Mouse (Mus musculus): Measurements from ENCODE around the gene Cog2.

Gene Cog2

DNA sequence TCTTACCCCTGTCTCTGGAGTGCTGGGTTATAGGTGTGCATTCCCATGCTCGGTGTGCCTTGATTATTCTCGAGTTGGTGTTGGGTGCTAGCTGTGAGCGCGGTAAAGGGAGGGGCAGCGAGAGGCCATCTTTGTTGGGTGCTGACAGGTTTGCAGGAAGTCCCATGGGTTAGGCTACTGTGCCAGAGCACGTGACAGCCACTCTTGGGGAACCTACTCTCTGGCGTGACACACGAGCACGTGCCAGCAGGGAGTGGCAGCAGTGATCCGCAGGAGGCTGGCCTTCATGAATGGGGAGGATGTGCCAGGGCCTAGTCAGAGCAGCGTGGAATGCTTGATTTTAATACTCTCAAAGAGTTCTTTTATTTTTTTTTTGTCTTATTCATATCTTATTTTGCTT is 5.7 kb downstream of the Cog2 start:
- TF ChIP-seq NANOG (IDR thresholded peaks at IDR 0.05; ENCODE audit: borderline replicate concordance, low read length) = no peak
- TF ChIP-seq CTCF (conservative IDR thresholded peaks at IDR 0.05; ENCODE audit: low read length) = no peak
- no peak for TF ChIP-seq POU5F1 (IDR thresholded peaks at IDR 0.05; ENCODE audit: borderline replicate concordance, low read length)
- no peak overlapping the region for H3K4me3 ChIP-seq (replicated peaks; ENCODE audit: low read length)
- peaks cover 70% of the 10 kb centered on the region for H3K4me1 ChIP-seq (replicated peaks; ENCODE audit: low read depth, low read length)
- no peaks in the 10 kb centered on the region for H3K9me3 ChIP-seq (ENCODE audit: low read length)
- no peaks in the 10 kb centered on the region for H3K27me3 ChIP-seq (ENCODE audit: insufficient read depth, low read length)
- H3K36me3 ChIP-seq (ENCODE audit: insufficient read depth, low read length) = peaks cover 74% of the 10 kb centered on the region

DNA sequence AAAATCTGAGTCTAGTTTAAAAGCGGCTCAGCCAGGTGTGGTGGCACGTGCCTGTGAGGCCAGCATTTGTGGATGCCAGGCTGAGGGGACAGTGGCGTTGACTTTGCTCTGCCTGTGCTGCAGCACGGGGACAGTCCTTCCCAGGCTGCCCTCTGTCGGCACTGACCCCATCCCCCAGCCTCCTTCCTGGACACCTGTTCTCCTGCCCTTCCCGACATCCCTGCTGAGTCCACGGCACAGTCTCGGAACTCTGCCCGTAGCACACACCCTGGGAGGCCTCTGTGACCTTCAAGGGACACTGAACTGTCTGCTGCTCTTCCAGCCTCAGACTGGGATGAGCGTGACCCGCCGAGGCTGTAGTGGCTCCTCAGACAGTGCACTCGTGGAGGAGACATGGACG is 9.5 kb downstream of the Cog2 start:
- Histone ChIP-seq H3K4me3 (replicated peaks; ENCODE audit: low read length) (no peak overlapping the region), H3K4me1 (replicated peaks; ENCODE audit: low read depth, low read length) (peaks cover 47% of the 10 kb centered on the region), H3K36me3 (ENCODE audit: insufficient read depth, low read length) (peaks cover 93% of the 10 kb centered on the region), H3K9me3 (ENCODE audit: low read length) (no peaks in the 10 kb centered on the region), H3K27me3 (ENCODE audit: insufficient read depth, low read length) (no peaks in the 10 kb centered on the region)
- TF ChIP-seq CTCF (conservative IDR thresholded peaks at IDR 0.05; ENCODE audit: low read length) (no peak), POU5F1 (IDR thresholded peaks at IDR 0.05; ENCODE audit: borderline replicate concordance, low read length) (no peak), NANOG (IDR thresholded peaks at IDR 0.05; ENCODE audit: borderline replicate concordance, low read length) (no peak)

DNA sequence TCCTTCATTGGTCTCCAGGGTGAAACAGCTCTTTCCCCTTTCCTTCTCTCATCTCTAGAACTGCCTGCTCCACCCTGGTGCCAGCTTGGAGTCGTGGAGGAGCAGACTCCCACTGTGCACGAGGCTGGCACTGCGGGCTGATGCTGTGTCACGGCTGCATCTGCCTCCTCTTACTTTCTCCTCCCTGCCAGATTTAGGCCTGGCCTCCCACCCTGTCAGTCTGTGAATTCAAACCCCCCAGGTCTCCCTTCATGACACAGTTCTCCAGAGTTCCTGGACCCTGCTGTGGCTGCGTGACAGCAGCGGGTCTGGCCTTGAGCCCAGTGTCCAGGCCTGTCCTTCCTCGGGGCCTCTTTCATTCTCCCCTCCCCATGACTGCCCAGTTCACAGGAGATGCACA is 10.0 kb downstream of the Cog2 start:
- no peaks in the 10 kb centered on the region for H3K9me3 ChIP-seq (ENCODE audit: low read length)
- peaks cover 52% of the 10 kb centered on the region for H3K4me1 ChIP-seq (replicated peaks; ENCODE audit: low read depth, low read length)
- H3K36me3 ChIP-seq (ENCODE audit: insufficient read depth, low read length) = peaks cover 95% of the 10 kb centered on the region
- H3K4me3 ChIP-seq (replicated peaks; ENCODE audit: low read length) = no peak overlapping the region
- H3K27me3 ChIP-seq (ENCODE audit: insufficient read depth, low read length) = no peaks in the 10 kb centered on the region
- TF ChIP-seq CTCF (conservative IDR thresholded peaks at IDR 0.05; ENCODE audit: low read length) (no peak), POU5F1 (IDR thresholded peaks at IDR 0.05; ENCODE audit: borderline replicate concordance, low read length) (no peak), NANOG (IDR thresholded peaks at IDR 0.05; ENCODE audit: borderline replicate concordance, low read length) (no peak)

DNA sequence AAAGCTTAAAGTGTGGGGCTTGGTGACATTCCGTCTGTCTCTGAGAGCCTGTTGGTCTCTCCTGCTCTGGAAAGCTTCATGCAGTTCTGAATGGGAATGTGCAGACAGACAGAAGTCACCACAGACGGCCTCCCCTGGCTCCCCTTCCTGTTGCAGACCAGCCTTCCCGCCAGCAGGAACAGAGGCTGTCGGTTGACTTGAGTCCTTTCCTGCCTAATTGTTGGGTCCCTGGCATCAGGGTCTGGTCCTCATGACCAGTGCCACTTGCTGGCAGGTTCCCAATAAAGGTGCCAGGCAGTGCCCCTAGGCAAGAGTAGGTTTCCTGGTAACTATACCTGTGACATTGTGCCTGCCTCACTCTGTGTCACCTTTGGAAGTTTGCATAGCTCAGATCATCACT is 10.4 kb downstream of the Cog2 start:
- TF ChIP-seq NANOG (IDR thresholded peaks at IDR 0.05; ENCODE audit: borderline replicate concordance, low read length) (no peak), POU5F1 (IDR thresholded peaks at IDR 0.05; ENCODE audit: borderline replicate concordance, low read length) (no peak), CTCF (conservative IDR thresholded peaks at IDR 0.05; ENCODE audit: low read length) (no peak)
- peaks cover 56% of the 10 kb centered on the region for H3K4me1 ChIP-seq (replicated peaks; ENCODE audit: low read depth, low read length)
- no peaks in the 10 kb centered on the region for H3K27me3 ChIP-seq (ENCODE audit: insufficient read depth, low read length)
- H3K36me3 ChIP-seq (ENCODE audit: insufficient read depth, low read length) = peaks cover 95% of the 10 kb centered on the region
- H3K4me3 ChIP-seq (replicated peaks; ENCODE audit: low read length) = no peak overlapping the region
- no peaks in the 10 kb centered on the region for H3K9me3 ChIP-seq (ENCODE audit: low read length)

DNA sequence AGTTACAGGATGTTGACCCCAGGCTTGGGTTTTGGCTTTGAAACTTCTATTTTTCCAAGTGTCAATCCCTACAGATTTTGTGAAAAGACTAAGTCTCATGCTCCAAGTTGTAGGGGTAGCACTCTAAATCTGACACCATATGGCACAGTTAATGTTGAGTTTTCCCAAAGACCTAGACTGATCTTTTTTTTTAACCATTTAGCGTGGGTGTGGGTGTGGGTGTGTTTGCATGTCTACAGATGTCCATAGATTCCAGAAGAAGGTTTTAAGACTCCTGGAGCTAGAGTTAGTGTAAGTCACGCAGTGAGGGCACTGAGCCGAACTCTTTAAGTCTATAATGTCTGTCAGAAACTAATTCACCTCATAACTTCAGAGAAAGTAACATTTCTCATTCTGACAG is 12.1 kb downstream of the Cog2 start:
- TF ChIP-seq NANOG (IDR thresholded peaks at IDR 0.05; ENCODE audit: borderline replicate concordance, low read length) = no peak
- no peak for TF ChIP-seq POU5F1 (IDR thresholded peaks at IDR 0.05; ENCODE audit: borderline replicate concordance, low read length)
- TF ChIP-seq CTCF (conservative IDR thresholded peaks at IDR 0.05; ENCODE audit: low read length) = no peak
- H3K4me3 ChIP-seq (replicated peaks; ENCODE audit: low read length) = no peak overlapping the region
- H3K9me3 ChIP-seq (ENCODE audit: low read length) = no peaks in the 10 kb centered on the region
- H3K27me3 ChIP-seq (ENCODE audit: insufficient read depth, low read length) = no peaks in the 10 kb centered on the region
- H3K4me1 ChIP-seq (replicated peaks; ENCODE audit: low read depth, low read length) = peaks cover 54% of the 10 kb centered on the region
- H3K36me3 ChIP-seq (ENCODE audit: insufficient read depth, low read length) = peaks cover 88% of the 10 kb centered on the region

DNA sequence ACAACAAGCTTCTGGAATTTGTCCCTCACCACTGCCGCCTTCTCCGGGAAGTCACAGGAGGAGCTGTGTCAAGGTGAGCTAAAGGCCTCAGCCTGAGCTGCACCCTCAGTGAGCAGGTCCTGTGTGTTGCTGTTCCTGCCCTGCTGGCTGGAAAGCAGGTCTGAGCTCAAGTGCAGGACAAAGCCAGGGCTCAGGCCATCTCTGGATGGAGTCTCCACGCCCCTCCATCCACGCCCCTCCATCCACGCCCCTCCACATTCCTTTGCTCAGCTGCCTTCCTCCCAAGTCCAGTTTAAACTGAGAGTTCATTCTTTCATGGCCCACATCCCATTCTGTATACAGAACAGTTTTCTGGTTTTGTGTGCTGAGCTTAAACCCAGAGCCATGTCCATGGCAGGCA is 14.9 kb downstream of the Cog2 start:
- TF ChIP-seq POU5F1 (IDR thresholded peaks at IDR 0.05; ENCODE audit: borderline replicate concordance, low read length) = no peak
- no peak for TF ChIP-seq NANOG (IDR thresholded peaks at IDR 0.05; ENCODE audit: borderline replicate concordance, low read length)
- no peak for TF ChIP-seq CTCF (conservative IDR thresholded peaks at IDR 0.05; ENCODE audit: low read length)
- Histone ChIP-seq H3K36me3 (ENCODE audit: insufficient read depth, low read length) (peaks cover 91% of the 10 kb centered on the region), H3K4me1 (replicated peaks; ENCODE audit: low read depth, low read length) (peaks cover 31% of the 10 kb centered on the region), H3K9me3 (ENCODE audit: low read length) (no peaks in the 10 kb centered on the region), H3K4me3 (replicated peaks; ENCODE audit: low read length) (no peak overlapping the region), H3K27me3 (ENCODE audit: insufficient read depth, low read length) (no peaks in the 10 kb centered on the region)

DNA sequence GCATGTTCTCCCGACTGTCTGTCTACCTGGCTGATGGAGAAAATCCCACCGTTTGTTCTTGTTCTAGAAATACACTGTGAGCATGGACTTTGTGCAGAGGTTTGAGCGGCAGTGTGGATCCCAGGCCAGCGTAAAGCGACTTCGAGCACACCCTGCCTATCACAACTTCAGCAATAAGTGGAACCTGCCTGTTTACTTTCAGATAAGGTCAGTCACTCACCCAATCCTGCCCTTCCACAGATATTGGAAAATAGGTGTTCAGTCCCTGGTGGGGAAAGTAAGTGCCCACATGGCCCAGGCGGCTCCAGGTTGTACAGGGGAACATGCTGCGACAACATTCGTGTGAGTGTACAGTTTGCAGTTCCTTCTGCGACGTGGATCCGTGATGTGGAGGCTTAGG is 20.3 kb downstream of the Cog2 start:
- no peak for TF ChIP-seq NANOG (IDR thresholded peaks at IDR 0.05; ENCODE audit: borderline replicate concordance, low read length)
- TF ChIP-seq POU5F1 (IDR thresholded peaks at IDR 0.05; ENCODE audit: borderline replicate concordance, low read length) = no peak
- TF ChIP-seq CTCF (conservative IDR thresholded peaks at IDR 0.05; ENCODE audit: low read length) = no peak
- Histone ChIP-seq H3K27me3 (ENCODE audit: insufficient read depth, low read length) (no peaks in the 10 kb centered on the region), H3K36me3 (ENCODE audit: insufficient read depth, low read length) (peaks cover 92% of the 10 kb centered on the region), H3K4me3 (replicated peaks; ENCODE audit: low read length) (no peak overlapping the region), H3K4me1 (replicated peaks; ENCODE audit: low read depth, low read length) (peaks cover 17% of the 10 kb centered on the region), H3K9me3 (ENCODE audit: low read length) (no peaks in the 10 kb centered on the region)

DNA sequence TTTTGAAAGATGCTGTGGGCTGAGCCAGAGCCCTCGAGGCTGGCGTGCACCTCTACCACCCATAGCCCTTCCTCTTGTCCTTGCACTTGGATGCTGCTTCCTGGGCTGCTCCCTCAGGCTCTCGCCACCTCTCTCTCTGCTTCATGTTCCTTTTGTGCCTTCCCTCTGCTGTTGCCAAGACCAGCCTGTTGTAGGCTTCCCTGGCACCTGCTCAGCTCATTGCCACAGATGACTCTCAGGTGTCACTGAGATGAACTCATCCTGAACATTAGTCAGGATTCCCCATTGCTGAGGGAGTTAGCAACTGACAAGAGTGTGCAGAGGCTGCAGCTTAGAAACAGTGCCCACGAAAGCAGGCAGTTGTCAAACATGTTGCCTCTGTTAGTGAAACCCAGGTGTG is 21.4 kb downstream of the Cog2 start:
- TF ChIP-seq CTCF (conservative IDR thresholded peaks at IDR 0.05; ENCODE audit: low read length) = no peak
- no peak for TF ChIP-seq NANOG (IDR thresholded peaks at IDR 0.05; ENCODE audit: borderline replicate concordance, low read length)
- no peak for TF ChIP-seq POU5F1 (IDR thresholded peaks at IDR 0.05; ENCODE audit: borderline replicate concordance, low read length)
- H3K36me3 ChIP-seq (ENCODE audit: insufficient read depth, low read length) = peaks cover 98% of the 10 kb centered on the region
- H3K4me3 ChIP-seq (replicated peaks; ENCODE audit: low read length) = no peak overlapping the region
- H3K9me3 ChIP-seq (ENCODE audit: low read length) = no peaks in the 10 kb centered on the region
- H3K4me1 ChIP-seq (replicated peaks; ENCODE audit: low read depth, low read length) = peaks cover 23% of the 10 kb centered on the region
- H3K27me3 ChIP-seq (ENCODE audit: insufficient read depth, low read length) = no peaks in the 10 kb centered on the region

DNA sequence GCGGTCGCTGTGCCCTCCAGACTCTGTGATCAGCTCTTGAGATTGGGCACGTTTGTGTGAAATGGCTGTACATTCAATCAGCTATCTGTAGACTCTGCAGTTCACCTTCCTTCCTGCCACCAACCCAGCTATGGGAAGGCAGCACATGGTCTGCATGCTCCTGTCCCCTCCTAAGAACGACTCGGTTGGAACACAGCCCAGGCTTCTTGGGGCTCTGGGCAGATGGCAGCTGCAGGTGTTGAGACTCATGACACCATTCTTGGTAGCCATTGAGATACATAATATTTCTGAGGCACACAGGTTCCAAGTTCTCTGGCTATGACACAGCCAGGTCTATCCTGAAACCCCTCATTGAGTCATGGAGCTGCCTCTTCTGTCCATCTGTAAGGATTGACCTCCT is 22.7 kb downstream of the Cog2 start:
- H3K36me3 ChIP-seq (ENCODE audit: insufficient read depth, low read length) = peaks cover 100% of the 10 kb centered on the region
- peaks cover 35% of the 10 kb centered on the region for H3K4me1 ChIP-seq (replicated peaks; ENCODE audit: low read depth, low read length)
- H3K4me3 ChIP-seq (replicated peaks; ENCODE audit: low read length) = no peak overlapping the region
- H3K27me3 ChIP-seq (ENCODE audit: insufficient read depth, low read length) = no peaks in the 10 kb centered on the region
- TF ChIP-seq CTCF (conservative IDR thresholded peaks at IDR 0.05; ENCODE audit: low read length) (no peak), NANOG (IDR thresholded peaks at IDR 0.05; ENCODE audit: borderline replicate concordance, low read length) (no peak), POU5F1 (IDR thresholded peaks at IDR 0.05; ENCODE audit: borderline replicate concordance, low read length) (no peak)
- no peaks in the 10 kb centered on the region for H3K9me3 ChIP-seq (ENCODE audit: low read length)

All from E14TG2a.4 (cell line).